Mouse (Mus musculus): Measurements from ENCODE around the gene Epn1. TPM values are rescaled to one million over a fixed set of nuclear protein-coding genes. Genes with fewer than 3 reads are reported as not detected.

Epn1 gene
- total and polyA plus RNA-seq, 3 experiments = 75.5 to 147 TPM; not detected in 1

GRCm38 (mm10) chr7:5031496-5031895 lies 48.5 kb upstream of the Epn1 start (continued):
- TF ChIP-seq E2F4 (IDR thresholded peaks at IDR 0.05; ENCODE audit: borderline replicate concordance, low read depth, low read length) = no peak

GRCm38 (mm10) chr7:5033818-5034217 lies 46.2 kb upstream of the Epn1 start, which contains the start of gene 4632433K11Rik:
TSS of gene 4632433K11Rik (plus strand) at chr7:5034118.
- no peak for TF ChIP-seq GATA1 (IDR thresholded peaks at IDR 0.05; ENCODE audit: low read depth, low read length)
- Histone ChIP-seq H3K27ac (ENCODE audit: control insufficient read depth, low read depth, low read length) (no peak within 1 kb of the TSS), H3K4me3 (ENCODE audit: control insufficient read depth in 1 of 2, insufficient read depth in 1 of 2, low read depth in 2 of 2, low read length in 2 of 2) (no peak within 1 kb of the TSS), H3K9me3 (replicated peaks; ENCODE audit: insufficient read depth, low read length) (no peaks in the 10 kb centered on the region), H3K36me3 (ENCODE audit: control insufficient read depth in 1 of 2, insufficient read depth in 2 of 2, low read length in 2 of 2) (peaks cover 0 to 2% of the 10 kb centered on the region in 2 experiments; a peak in 2 of 4 replicates), H3K9ac (ENCODE audit: control insufficient read depth, low read depth, low read length, poor library complexity, severe bottlenecking) (no peak within 1 kb of the TSS), H3K79me2 (ENCODE audit: control insufficient read depth, insufficient read depth, low read length, poor library complexity) (no peaks in the 10 kb centered on the region; the same call in none of the 2 replicates), H3K4me1 (ENCODE audit: control insufficient read depth in 1 of 2, insufficient read depth in 2 of 2, low read length in 2 of 2) (peaks cover 0 to 5% of the 10 kb centered on the region in 2 experiments; a peak in 2 of 4 replicates), H3K27me3 (ENCODE audit: control insufficient read depth in 1 of 2, insufficient read depth in 2 of 2, low read length in 2 of 2) (no peaks in the 10 kb centered on the region)
- DNase-seq (ENCODE audit: low read depth, low spot score) = no peak

- Histone ChIP-seq H3K36me3 (ENCODE audit: control insufficient read depth in 1 of 2, insufficient read depth in 2 of 2, low read length in 2 of 2) (no peaks in the 10 kb centered on the region; a peak in 3 of 4 replicates), H3K9ac (ENCODE audit: control insufficient read depth, low read depth, low read length, poor library complexity, severe bottlenecking) (no peak overlapping the region)
These were observed 44.4 kb upstream of the Epn1 start for GRCm38 (mm10) chr7:5035628-5036027.

GRCm38 (mm10) chr7:5036136-5036535 lies 43.9 kb upstream of the Epn1 start:
- no peaks in the 10 kb centered on the region; the same call in 1 of the 2 replicates for H3K79me2 ChIP-seq (ENCODE audit: control insufficient read depth, insufficient read depth, low read length, poor library complexity)
- no peak overlapping the region for H3K9ac ChIP-seq (ENCODE audit: control insufficient read depth, low read depth, low read length, poor library complexity, severe bottlenecking)
- H3K4me1 ChIP-seq (ENCODE audit: control insufficient read depth in 1 of 2, insufficient read depth in 2 of 2, low read length in 2 of 2) = peaks cover 0 to 5% of the 10 kb centered on the region in 2 experiments; a peak in 2 of 4 replicates
- TF ChIP-seq UBTF (IDR thresholded peaks at IDR 0.05; ENCODE audit: borderline replicate concordance, insufficient read depth, low read depth, low read length) = no peak
- no peak for TF ChIP-seq JUND (IDR thresholded peaks at IDR 0.05; ENCODE audit: low read depth, low read length)
- TF ChIP-seq BHLHE40 (IDR thresholded peaks at IDR 0.05; ENCODE audit: borderline replicate concordance, low read depth, low read length) = no peak
- TF ChIP-seq RAD21 (IDR thresholded peaks at IDR 0.05; ENCODE audit: low read depth, low read length) = no peak
- no peak for TF ChIP-seq ZNF384 (IDR thresholded peaks at IDR 0.05; ENCODE audit: low read depth, low read length)
- TF ChIP-seq POLR2AphosphoS2 (IDR thresholded peaks at IDR 0.05; ENCODE audit: low read length) = no peak
- TF ChIP-seq E2F4 (IDR thresholded peaks at IDR 0.05; ENCODE audit: borderline replicate concordance, low read depth, low read length) = no peak
- no peak for TF ChIP-seq SMC3 (IDR thresholded peaks at IDR 0.05; ENCODE audit: low read depth, low read length)
- no peak for TF ChIP-seq MAZ (IDR thresholded peaks at IDR 0.05; ENCODE audit: low read depth, low read length)
- TF ChIP-seq NRF1 (IDR thresholded peaks at IDR 0.05; ENCODE audit: insufficient read depth, low read depth, low read length, poor library complexity, severe bottlenecking) = no peak
- TF ChIP-seq MYB (IDR thresholded peaks at IDR 0.05; ENCODE audit: low read depth, low read length) = no peak
- TF ChIP-seq HCFC1 (IDR thresholded peaks at IDR 0.05; ENCODE audit: low read depth, low read length) = no peak
- no peak for TF ChIP-seq GABPA (IDR thresholded peaks at IDR 0.05; ENCODE audit: low read depth, low read length)
- TF ChIP-seq KAT2A (conservative IDR thresholded peaks at IDR 0.05; ENCODE audit: low read depth, low read length) = no peak
- TF ChIP-seq MAX (IDR thresholded peaks at IDR 0.05; ENCODE audit: low read length) = no peak
- no peak for TF ChIP-seq RCOR1 (IDR thresholded peaks at IDR 0.05; ENCODE audit: low read depth, low read length)
- no peak for TF ChIP-seq CHD1 (IDR thresholded peaks at IDR 0.05; ENCODE audit: low read depth, low read length)
- TF ChIP-seq EP300 (IDR thresholded peaks at IDR 0.05; ENCODE audit: low read depth in 1 of 2, low read length in 2 of 2) = no peak
- TF ChIP-seq USF2 (IDR thresholded peaks at IDR 0.05; ENCODE audit: borderline replicate concordance in 1 of 2, insufficient read depth in 1 of 2, low read depth in 1 of 2, low read length in 2 of 2) = no peak
- DNase-seq (ENCODE audit: low read depth, low spot score) = no peak
- no peak overlapping the region for H3K27ac ChIP-seq (ENCODE audit: control insufficient read depth, low read depth, low read length)
- H3K9me3 ChIP-seq (replicated peaks; ENCODE audit: insufficient read depth, low read length) = no peaks in the 10 kb centered on the region
- H3K27me3 ChIP-seq (ENCODE audit: control insufficient read depth in 1 of 2, insufficient read depth in 2 of 2, low read length in 2 of 2) = no peaks in the 10 kb centered on the region
- no peaks in the 10 kb centered on the region; a peak in 3 of 4 replicates for H3K36me3 ChIP-seq (ENCODE audit: control insufficient read depth in 1 of 2, insufficient read depth in 2 of 2, low read length in 2 of 2)
- no peak overlapping the region for H3K4me3 ChIP-seq (ENCODE audit: control insufficient read depth in 1 of 2, insufficient read depth in 1 of 2, low read depth in 2 of 2, low read length in 2 of 2)

More at GRCm38 (mm10) chr7:5035628-5036027, 44.4 kb upstream of the Epn1 start:
- Histone ChIP-seq H3K4me3 (ENCODE audit: control insufficient read depth in 1 of 2, insufficient read depth in 1 of 2, low read depth in 2 of 2, low read length in 2 of 2) (no peak overlapping the region), H3K27ac (ENCODE audit: control insufficient read depth, low read depth, low read length) (no peak overlapping the region), H3K79me2 (ENCODE audit: control insufficient read depth, insufficient read depth, low read length, poor library complexity) (no peaks in the 10 kb centered on the region; the same call in none of the 2 replicates), H3K27me3 (ENCODE audit: control insufficient read depth in 1 of 2, insufficient read depth in 2 of 2, low read length in 2 of 2) (no peaks in the 10 kb centered on the region), H3K4me1 (ENCODE audit: control insufficient read depth in 1 of 2, insufficient read depth in 2 of 2, low read length in 2 of 2) (peaks cover 0 to 5% of the 10 kb centered on the region in 2 experiments; a peak in 2 of 4 replicates), H3K9me3 (replicated peaks; ENCODE audit: insufficient read depth, low read length) (no peaks in the 10 kb centered on the region)
- TF ChIP-seq TBP (IDR thresholded peaks at IDR 0.05; ENCODE audit: low read depth, low read length) = no peak
- TF ChIP-seq ZNF384 (IDR thresholded peaks at IDR 0.05; ENCODE audit: low read depth, low read length) = no peak
- no peak for TF ChIP-seq SIN3A (IDR thresholded peaks at IDR 0.05; ENCODE audit: low read length)
- no peak for TF ChIP-seq MEF2A (IDR thresholded peaks at IDR 0.05; ENCODE audit: extremely low read depth, insufficient replicate concordance, low read depth, low read length, poor library complexity, severe bottlenecking)
- no peak for TF ChIP-seq NRF1 (IDR thresholded peaks at IDR 0.05; ENCODE audit: insufficient read depth, low read depth, low read length, poor library complexity, severe bottlenecking)
- TF ChIP-seq UBTF (IDR thresholded peaks at IDR 0.05; ENCODE audit: borderline replicate concordance, insufficient read depth, low read depth, low read length) = no peak
- no peak for TF ChIP-seq ZC3H11A (IDR thresholded peaks at IDR 0.05; ENCODE audit: low read depth, low read length)
- no peak for TF ChIP-seq GABPA (IDR thresholded peaks at IDR 0.05; ENCODE audit: low read depth, low read length)
- no peak for DNase-seq (ENCODE audit: low read depth, low spot score)

All from MEL (cell line).